Mouse (Mus musculus): Measurements from ENCODE around the gene Ndufa4l2. TPM values are rescaled to one million over a fixed set of nuclear protein-coding genes. Genes with fewer than 3 reads are reported as not detected.

Gene Ndufa4l2
- polyA plus RNA-seq, 1 experiment from 2014 or later, result 13.5 TPM

GRCm38 (mm10) chr10:127520714-127521357 is 6.1 kb downstream of the Ndufa4l2 start:
- Histone ChIP-seq H3K36me3 (ENCODE audit: control insufficient read depth, insufficient read depth, low read length) (peaks cover 6% of the 10 kb centered on the region; the same call in 1 of the 2 replicates), H3K27ac (ENCODE audit: low read depth, low read length) (no peak overlapping the region), H3K4me3 (ENCODE audit: low read depth, low read length) (no peak overlapping the region), H3K9ac (replicated peaks; ENCODE audit: low read depth, low read length) (no peak overlapping the region), H3K4me2 (ENCODE audit: low read depth, low read length) (no peak overlapping the region; the same call in 1 of the 2 replicates), H3K27me3 (ENCODE audit: control insufficient read depth, insufficient read depth, low read length) (no peaks in the 10 kb centered on the region), H3K9me3 (ENCODE audit: control insufficient read depth, low read length) (no peaks in the 10 kb centered on the region), H3K4me1 (ENCODE audit: control insufficient read depth, insufficient read depth, low read length) (peaks cover 29% of the 10 kb centered on the region)
- ATAC-seq (ENCODE audit: low read depth), result no peak
- 87% methylated on average over 20 of the region's 20 CpGs for WGBS

GRCm38 (mm10) chr10:127521611-127522080 is 6.9 kb downstream of the Ndufa4l2 start:
- ATAC-seq (ENCODE audit: low read depth), result no peak
- no peaks in the 10 kb centered on the region for H3K9me3 ChIP-seq (ENCODE audit: control insufficient read depth, low read length)
- peak overlapping the region; percentile 44 for H3K9ac ChIP-seq (replicated peaks; ENCODE audit: low read depth, low read length)
- H3K27ac ChIP-seq (ENCODE audit: low read depth, low read length), result no peak overlapping the region
- peaks cover 34% of the 10 kb centered on the region for H3K4me1 ChIP-seq (ENCODE audit: control insufficient read depth, insufficient read depth, low read length)
- H3K36me3 ChIP-seq (ENCODE audit: control insufficient read depth, insufficient read depth, low read length), result peaks cover 6% of the 10 kb centered on the region; the same call in 1 of the 2 replicates
- H3K27me3 ChIP-seq (ENCODE audit: control insufficient read depth, insufficient read depth, low read length), result no peaks in the 10 kb centered on the region
- peak overlapping the region; percentile 45 for H3K4me3 ChIP-seq (ENCODE audit: low read depth, low read length)
- peak overlapping the region; percentile 87 for H3K4me2 ChIP-seq (ENCODE audit: low read depth, low read length)
- 16% methylated on average over 12 of the region's 12 CpGs for WGBS

- under 1% methylated on average over 21 of the region's 21 CpGs for WGBS
- no peak within 1 kb of the TSS for H3K27ac ChIP-seq (ENCODE audit: low read depth, low read length)
- H3K36me3 ChIP-seq (ENCODE audit: control insufficient read depth, insufficient read depth, low read length), result peaks cover 6% of the 10 kb centered on the region; the same call in 1 of the 2 replicates
- H3K9ac ChIP-seq (replicated peaks; ENCODE audit: low read depth, low read length), result peak within 1 kb of the TSS; percentile 44
- H3K9me3 ChIP-seq (ENCODE audit: control insufficient read depth, low read length), result no peaks in the 10 kb centered on the region
- no peaks in the 10 kb centered on the region for H3K27me3 ChIP-seq (ENCODE audit: control insufficient read depth, insufficient read depth, low read length)
- ATAC-seq (ENCODE audit: low read depth), result peak; percentile 50; the same call in 1 of the 2 replicates
- peak within 1 kb of the TSS; percentile 45 for H3K4me3 ChIP-seq (ENCODE audit: low read depth, low read length)
- H3K4me1 ChIP-seq (ENCODE audit: control insufficient read depth, insufficient read depth, low read length), result peaks cover 34% of the 10 kb centered on the region
- peak within 1 kb of the TSS; percentile 87 for H3K4me2 ChIP-seq (ENCODE audit: low read depth, low read length)
Measured at GRCm38 (mm10) chr10:127522088-127522581, 7.4 kb downstream of the Ndufa4l2 start, which contains the start of gene Shmt2. TSS of gene Shmt2 (minus strand) at chr10:127522444.

GRCm38 (mm10) chr10:127524646-127525255 is 10.0 kb downstream of the Ndufa4l2 start:
- Histone ChIP-seq H3K4me2 (ENCODE audit: low read depth, low read length) (peak overlapping the region; percentile 23; the same call in 1 of the 2 replicates), H3K36me3 (ENCODE audit: control insufficient read depth, insufficient read depth, low read length) (peaks cover under 1% of the 10 kb centered on the region; the same call in 1 of the 2 replicates), H3K4me3 (ENCODE audit: low read depth, low read length) (no peak overlapping the region), H3K27me3 (ENCODE audit: control insufficient read depth, insufficient read depth, low read length) (no peaks in the 10 kb centered on the region), H3K4me1 (ENCODE audit: control insufficient read depth, insufficient read depth, low read length) (peaks cover 57% of the 10 kb centered on the region), H3K9ac (replicated peaks; ENCODE audit: low read depth, low read length) (peak overlapping the region; percentile 32; the same call in 1 of the 2 replicates), H3K9me3 (ENCODE audit: control insufficient read depth, low read length) (no peaks in the 10 kb centered on the region), H3K27ac (ENCODE audit: low read depth, low read length) (peak overlapping the region; percentile 13; the same call in 1 of the 2 replicates)
- 2% methylated on average over 22 of the region's 23 CpGs for WGBS
- no peak for ATAC-seq (ENCODE audit: low read depth)

GRCm38 (mm10) chr10:127526048-127526447 is 11.3 kb downstream of the Ndufa4l2 start:
- H3K9me3 ChIP-seq (ENCODE audit: control insufficient read depth, low read length), result no peaks in the 10 kb centered on the region
- H3K4me3 ChIP-seq (ENCODE audit: low read depth, low read length), result peak overlapping the region; percentile 19
- H3K9ac ChIP-seq (replicated peaks; ENCODE audit: low read depth, low read length), result peak overlapping the region; percentile 28; the same call in 1 of the 2 replicates
- peaks cover 68% of the 10 kb centered on the region for H3K4me1 ChIP-seq (ENCODE audit: control insufficient read depth, insufficient read depth, low read length)
- WGBS, result 3% methylated on average over 26 of the region's 26 CpGs
- peak overlapping the region; percentile 86 for H3K4me2 ChIP-seq (ENCODE audit: low read depth, low read length)
- no peaks in the 10 kb centered on the region for H3K27me3 ChIP-seq (ENCODE audit: control insufficient read depth, insufficient read depth, low read length)
- no peaks in the 10 kb centered on the region for H3K36me3 ChIP-seq (ENCODE audit: control insufficient read depth, insufficient read depth, low read length)
- peak overlapping the region; percentile 84 for H3K27ac ChIP-seq (ENCODE audit: low read depth, low read length)
- no peak for ATAC-seq (ENCODE audit: low read depth)

GRCm38 (mm10) chr10:127526681-127527080 is 11.9 kb downstream of the Ndufa4l2 start:
- Histone ChIP-seq H3K27ac (ENCODE audit: low read depth, low read length) (peak overlapping the region; percentile 84), H3K27me3 (ENCODE audit: control insufficient read depth, insufficient read depth, low read length) (no peaks in the 10 kb centered on the region), H3K36me3 (ENCODE audit: control insufficient read depth, insufficient read depth, low read length) (no peaks in the 10 kb centered on the region), H3K4me3 (ENCODE audit: low read depth, low read length) (peak overlapping the region; percentile 19), H3K9ac (replicated peaks; ENCODE audit: low read depth, low read length) (peak overlapping the region; percentile 42), H3K4me1 (ENCODE audit: control insufficient read depth, insufficient read depth, low read length) (peaks cover 68% of the 10 kb centered on the region), H3K4me2 (ENCODE audit: low read depth, low read length) (peak overlapping the region; percentile 86), H3K9me3 (ENCODE audit: control insufficient read depth, low read length) (no peaks in the 10 kb centered on the region)
- ATAC-seq (ENCODE audit: low read depth), result no peak
- 1% methylated on average over 26 of the region's 26 CpGs for WGBS

- Histone ChIP-seq H3K4me3 (ENCODE audit: low read depth, low read length) (peak overlapping the region; percentile 3; the same call in 1 of the 2 replicates), H3K9me3 (ENCODE audit: control insufficient read depth, low read length) (no peaks in the 10 kb centered on the region), H3K4me2 (ENCODE audit: low read depth, low read length) (peak overlapping the region; percentile 86), H3K4me1 (ENCODE audit: control insufficient read depth, insufficient read depth, low read length) (peaks cover 69% of the 10 kb centered on the region), H3K36me3 (ENCODE audit: control insufficient read depth, insufficient read depth, low read length) (no peaks in the 10 kb centered on the region), H3K27ac (ENCODE audit: low read depth, low read length) (peak overlapping the region; percentile 84), H3K27me3 (ENCODE audit: control insufficient read depth, insufficient read depth, low read length) (no peaks in the 10 kb centered on the region), H3K9ac (replicated peaks; ENCODE audit: low read depth, low read length) (peak overlapping the region; percentile 42)
- 2% methylated on average over 17 of the region's 17 CpGs for WGBS
- peak; percentile 53 for ATAC-seq (ENCODE audit: low read depth)
Measured at GRCm38 (mm10) chr10:127527481-127527880, 12.7 kb downstream of the Ndufa4l2 start.

GRCm38 (mm10) chr10:127530945-127531344 is 16.2 kb downstream of the Ndufa4l2 start:
- H3K4me3 ChIP-seq (ENCODE audit: low read depth, low read length), result peak overlapping the region; percentile 67
- no peaks in the 10 kb centered on the region for H3K36me3 ChIP-seq (ENCODE audit: control insufficient read depth, insufficient read depth, low read length)
- H3K4me2 ChIP-seq (ENCODE audit: low read depth, low read length), result peak overlapping the region; percentile 86
- whole genome bisulfite sequencing, result under 1% methylated on average over 21 of the region's 25 CpGs
- H3K4me1 ChIP-seq (ENCODE audit: control insufficient read depth, insufficient read depth, low read length), result peaks cover 80% of the 10 kb centered on the region
- no peaks in the 10 kb centered on the region for H3K9me3 ChIP-seq (ENCODE audit: control insufficient read depth, low read length)
- ATAC-seq (ENCODE audit: low read depth), result peak; percentile 3; the same call in 1 of the 2 replicates
- H3K27me3 ChIP-seq (ENCODE audit: control insufficient read depth, insufficient read depth, low read length), result no peaks in the 10 kb centered on the region
- peak overlapping the region; percentile 48 for H3K9ac ChIP-seq (replicated peaks; ENCODE audit: low read depth, low read length)
- H3K27ac ChIP-seq (ENCODE audit: low read depth, low read length), result peak overlapping the region; percentile 84

Measured in neural tube, embryonic 14.5 days (tissue).